Mouse (Mus musculus) right cerebral cortex, adult 2 months (tissue): ENCODE results near the gene Mast1.
A peak's percentile ranks its signal among the peaks of the same experiment; 100 is the strongest.

Experiments
- DNase-seq, 2 experiments: peaks; one replicate each; pipeline ENCODE4 v3.0.0; 2021 to 2022; ENCODE audit warnings: low spot score in 2 of 2

Mast1 gene

DNA sequence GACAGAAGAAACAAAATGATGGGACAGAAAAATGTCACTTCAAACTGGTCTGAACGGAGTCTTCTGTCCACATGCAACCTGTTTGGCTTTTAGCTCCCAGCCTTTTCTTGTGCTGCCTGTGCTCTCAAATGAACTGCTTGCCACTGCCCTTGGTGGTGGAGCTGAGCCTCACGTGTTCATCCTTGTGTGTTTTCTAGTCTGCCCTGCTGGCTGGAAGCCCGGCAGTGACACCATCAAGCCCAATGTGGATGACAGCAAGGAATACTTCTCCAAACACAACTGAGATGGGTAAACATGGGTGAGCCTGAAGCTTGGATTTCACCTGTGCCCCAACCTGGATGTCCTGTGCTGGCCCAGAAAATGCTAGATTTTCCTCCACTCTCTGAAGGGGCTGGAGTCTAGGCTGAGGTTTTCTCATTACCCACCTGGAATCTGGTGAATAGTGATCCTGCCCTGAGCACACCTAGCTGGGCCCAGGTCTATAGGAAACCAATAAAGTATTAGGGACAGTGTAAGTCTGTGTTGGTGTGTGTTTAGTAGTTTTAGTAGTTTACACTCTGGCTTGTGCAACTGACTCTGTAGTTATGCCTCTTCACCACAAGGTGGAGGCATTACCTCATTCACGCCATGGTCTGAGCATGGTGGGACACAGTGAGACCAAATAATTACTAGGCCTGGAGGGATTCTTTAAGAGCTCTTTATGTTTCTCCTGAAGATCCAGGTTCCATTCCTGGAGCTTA is 36.8 kb upstream of the Mast1 start:
- DNase-seq, result no peak

DNA sequence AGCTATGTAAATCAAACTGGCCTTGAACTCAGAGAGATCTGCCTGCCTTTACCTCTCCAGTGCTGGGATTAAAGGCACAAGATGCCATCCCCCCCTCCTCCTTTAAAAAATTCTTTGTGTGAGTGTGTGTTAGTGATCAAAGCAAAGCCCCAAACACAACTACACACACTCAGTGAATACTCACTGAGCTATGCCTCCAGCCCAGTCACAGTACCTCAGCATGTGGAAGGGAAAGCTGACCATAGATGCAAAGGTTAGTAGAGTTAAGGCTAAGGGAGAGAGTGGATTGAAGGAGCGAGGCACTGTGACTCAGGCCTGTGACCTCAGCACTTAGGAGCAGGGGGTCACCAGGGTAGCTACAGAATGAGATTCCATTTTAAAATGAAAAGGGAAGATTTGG is 35.9 kb upstream of the Mast1 start:
- no peak for DNase-seq

DNA sequence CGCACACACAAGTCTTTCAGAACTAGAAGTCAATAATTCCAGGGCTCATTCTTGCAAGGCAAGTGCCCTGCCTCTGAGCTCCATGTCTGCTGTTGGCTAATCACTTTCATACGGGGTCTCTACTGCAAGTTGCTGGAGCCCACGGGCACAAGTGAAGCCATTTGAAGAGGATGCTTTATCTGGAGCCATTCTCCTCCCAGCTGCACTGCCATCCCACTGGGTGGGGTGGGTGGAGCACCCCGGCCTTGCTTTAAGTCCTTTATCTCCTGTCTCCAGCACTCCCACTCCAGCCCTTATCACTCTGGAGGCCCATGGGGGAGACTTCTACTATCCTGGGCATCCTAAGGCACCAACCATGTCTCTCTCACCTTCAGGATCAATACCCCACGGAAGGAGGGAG is 33.8 kb upstream of the Mast1 start:
- DNase-seq, result no peak

DNA sequence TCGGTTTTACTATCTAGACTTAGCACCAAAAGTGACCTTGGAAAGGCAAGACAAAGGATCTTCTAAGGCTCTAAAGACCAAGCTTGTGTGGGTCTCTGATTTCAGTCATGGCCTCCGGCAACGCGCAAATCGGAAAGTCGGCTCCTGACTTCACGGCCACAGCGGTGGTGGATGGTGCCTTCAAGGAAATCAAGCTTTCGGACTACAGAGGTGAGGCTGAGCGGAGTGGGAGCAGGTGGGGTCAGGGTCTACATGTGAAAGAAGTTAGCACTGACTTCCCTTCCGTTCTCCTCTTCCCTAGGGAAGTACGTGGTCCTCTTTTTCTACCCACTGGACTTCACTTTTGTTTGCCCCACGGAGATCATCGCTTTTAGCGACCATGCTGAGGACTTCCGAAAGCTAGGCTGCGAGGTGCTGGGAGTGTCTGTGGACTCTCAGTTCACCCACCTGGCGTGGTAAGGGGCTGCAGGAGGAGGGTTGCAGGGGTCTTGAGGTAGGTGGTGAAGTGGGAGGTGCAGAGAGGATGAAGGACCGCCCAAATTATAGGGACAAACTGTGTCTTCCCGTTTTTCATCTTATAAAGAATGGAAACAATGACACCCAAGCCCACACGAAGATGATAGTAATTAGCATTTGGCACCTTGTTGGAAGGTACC is 33.1 kb upstream of the Mast1 start:
- DNase-seq, result no peak

DNA sequence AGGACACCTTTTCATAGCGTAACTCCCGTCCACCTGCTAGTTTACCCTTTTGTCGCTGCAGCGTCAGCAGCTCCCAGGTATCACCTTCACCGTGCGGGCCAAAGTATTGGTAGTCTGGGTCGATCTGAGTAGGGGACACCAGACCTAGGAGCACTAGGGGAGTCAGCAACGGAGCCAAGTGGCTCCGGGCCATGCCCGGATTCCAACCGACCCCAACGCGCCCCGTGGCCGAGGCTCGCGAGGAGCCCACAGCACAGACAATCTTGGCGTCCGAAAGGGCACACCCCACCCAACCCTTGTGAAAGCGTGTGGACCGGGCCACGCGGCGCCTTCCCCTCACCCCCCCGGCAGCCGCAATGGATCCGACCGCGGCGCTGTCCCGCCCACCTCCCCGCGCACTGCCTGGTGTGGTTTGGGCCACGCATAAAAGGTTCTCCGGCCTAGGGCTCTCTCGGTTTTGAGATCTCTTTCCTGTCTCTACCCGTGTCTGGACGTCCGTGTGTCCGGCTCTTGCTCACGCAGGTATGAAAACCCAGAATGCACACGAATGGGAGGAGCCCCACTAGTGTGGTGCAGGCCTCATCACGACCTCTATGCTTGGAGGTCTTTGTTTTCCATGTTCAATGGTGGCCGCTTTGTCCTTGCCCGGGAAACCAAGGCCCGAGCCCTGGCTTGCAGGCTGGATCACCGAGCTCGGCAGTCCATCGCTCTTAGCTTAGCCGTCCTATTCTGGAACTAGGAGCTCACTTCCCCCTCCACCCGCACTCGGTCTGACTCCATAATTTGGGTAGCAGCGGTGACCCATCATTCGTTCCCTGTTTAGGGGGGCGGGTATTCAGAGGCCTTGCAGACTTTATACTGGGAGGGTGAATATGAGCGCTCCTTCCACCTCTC is 32.3 kb upstream of the Mast1 start, which contains the start of the genes Gm49661, Prdx2 and Rnaseh2a:
Gene Gm49661 (minus strand): TSS at position 193 of the 894 bp plus-strand sequence.
Gene Prdx2 (plus strand): TSS at position 347 of the 894 bp plus-strand sequence.
Gene Rnaseh2a (minus strand): TSS at position 527 of the 894 bp plus-strand sequence.
- peak; percentile 71 to 76 for DNase-seq

DNA sequence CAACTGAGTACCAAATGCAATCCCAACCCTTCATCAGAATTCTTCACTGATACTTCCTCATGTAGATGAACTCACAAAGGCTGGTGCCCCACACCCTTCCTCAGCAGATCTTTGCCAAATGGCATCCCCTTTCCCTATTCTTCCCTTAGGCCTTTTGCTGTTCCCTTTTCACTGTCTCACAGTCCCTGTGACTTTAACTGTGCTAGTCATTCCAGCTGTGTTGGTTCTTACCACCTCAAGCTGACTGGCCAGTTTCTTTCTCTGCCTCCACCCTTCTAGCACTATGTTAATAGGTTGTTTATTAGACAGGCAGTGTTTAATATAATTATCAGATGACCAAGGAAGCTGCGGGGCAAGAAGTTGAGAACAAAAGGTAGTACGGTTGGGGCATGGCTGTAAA is 31.5 kb upstream of the Mast1 start:
- DNase-seq, result no peak

DNA sequence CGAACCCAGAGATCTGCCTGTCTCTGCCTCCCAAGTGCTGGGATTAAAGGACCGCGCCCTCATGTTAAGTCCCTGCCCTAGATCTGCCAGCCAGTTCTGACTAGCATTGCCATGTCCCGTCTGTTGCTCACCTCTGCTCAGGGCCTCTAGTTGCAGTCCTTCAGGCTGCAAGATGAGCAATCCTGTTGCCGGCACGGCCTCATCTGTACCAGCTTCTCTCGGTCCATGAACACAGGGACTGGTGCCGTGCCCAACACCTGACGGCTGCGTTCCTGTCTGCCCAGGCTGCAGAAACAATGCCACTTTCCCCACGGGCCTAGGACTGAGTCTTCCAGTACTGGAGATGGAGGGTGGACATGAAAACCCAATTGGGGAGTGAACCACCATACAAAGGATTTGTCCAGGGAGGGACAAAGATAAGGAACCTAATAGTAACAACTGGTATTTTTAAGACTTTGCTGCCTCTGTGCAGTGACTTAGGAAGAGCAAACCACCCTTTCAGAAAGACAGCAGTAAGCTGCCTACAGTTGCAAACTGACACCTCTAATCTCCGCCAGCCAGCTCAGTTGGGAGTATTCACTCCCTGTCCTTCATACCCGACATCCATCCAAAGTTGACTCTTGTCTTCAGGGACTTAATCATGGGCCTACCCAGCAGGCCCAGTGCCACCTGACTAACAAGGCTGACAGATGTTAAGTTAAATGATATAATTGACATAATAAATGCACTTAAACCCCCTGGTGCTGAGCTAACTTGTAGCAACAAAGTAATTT is 30.6 kb upstream of the Mast1 start:
- no peak for DNase-seq

DNA sequence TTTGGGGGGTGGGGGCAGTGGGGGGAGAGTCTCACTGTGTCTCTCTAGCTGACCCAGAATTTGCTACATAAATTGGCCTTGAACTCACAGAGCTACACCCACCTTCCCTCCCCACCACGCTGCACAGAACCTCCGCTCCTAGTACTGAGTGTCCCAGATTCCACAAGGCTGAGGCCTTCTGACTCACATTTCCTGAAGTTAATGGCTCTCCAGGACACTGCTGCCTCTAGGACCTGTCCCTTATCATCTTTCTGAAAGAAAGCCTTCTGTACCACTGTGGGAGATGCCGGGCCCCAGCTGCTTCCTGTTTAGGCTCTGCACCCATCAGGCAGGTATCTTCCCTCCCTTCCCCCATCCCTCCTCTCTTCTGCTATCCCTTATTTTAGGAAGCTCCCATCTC is 29.4 kb upstream of the Mast1 start:
- no peak for DNase-seq

DNA sequence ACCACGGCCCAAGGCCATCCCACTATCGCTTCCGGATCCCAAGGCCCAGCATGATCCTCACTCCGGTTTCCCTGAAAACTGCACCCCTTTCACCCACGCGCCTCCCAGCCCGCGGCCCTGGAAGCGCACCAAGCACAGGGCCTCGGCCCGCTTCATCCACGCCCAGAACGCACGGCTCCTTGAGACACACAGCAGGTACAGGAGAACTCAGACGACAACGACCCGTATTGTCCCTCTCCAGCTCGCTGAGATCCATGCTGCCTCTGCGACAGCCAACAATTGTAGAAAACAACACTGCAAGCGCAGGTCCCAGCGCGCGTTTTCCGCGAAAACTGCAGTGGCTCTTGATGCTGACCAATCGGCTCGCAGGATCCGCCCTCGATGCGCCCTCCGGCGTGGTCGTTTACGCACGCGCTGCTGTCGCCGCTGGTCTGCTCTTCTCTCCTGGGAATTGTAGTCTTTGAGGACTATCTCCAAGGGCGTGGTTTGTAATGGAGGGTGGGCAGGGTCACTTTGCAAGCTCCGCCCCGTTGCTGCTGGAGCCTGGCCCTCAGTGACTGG is 28.7 kb upstream of the Mast1 start:
- DNase-seq, result peak; percentile 93 to 94

DNA sequence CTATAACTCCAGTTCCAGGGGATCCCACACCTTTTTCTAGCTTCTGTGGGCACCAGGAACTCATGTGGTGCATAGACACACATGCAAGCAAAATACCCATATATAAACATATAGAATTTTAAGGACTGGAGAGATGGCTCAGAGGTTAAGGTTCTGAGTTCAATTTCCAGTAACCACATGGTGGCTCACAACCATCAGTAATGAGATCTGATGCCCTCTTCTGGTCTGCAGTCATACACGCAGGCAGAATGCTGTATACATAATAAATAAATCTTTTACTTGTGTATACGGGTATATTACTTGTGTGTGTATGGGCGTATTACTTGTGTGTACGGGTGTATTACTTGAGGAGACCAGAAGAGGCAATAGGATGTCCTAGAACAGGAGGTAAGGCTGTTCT is 26.8 kb upstream of the Mast1 start:
- DNase-seq, result no peak

DNA sequence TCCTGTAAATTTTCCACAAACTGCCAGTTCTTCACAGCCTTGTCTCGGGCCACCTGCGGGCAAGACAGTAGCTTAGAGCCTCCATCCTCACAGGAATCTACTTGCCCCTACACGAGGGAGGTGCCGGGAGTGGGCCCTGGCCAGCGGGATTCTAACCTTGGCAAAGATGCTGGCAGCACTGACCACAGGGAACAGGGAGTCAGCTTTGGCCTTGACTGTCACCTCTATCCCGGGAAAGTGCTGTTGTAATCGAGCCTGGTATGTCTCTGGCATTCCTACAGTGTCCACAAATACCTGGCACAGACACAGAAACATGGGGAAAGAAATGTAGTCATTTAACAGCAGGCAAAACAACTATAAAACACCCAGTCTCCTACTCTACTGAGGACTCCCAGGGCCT is 22.7 kb upstream of the Mast1 start:
- DNase-seq, result no peak

DNA sequence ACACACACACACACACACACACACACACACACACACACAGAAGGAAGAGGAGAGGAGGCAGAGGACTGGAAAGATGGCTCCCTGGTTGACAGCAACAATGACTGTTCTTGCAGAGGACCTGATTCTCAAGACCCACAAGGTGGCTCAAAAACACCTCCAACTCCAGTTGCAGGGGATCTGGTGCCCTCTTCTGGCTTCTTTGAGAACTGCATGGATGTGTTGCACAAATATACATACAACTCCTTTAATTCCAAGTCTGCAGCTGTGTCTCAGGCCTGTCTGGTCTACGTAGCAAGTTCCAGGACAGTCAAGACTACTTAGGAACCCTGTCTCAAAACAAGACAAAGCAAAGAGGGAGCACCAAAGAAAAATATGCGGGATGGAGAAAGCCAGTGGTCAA is 19.6 kb upstream of the Mast1 start:
- DNase-seq, result peak; percentile 88 to 89

DNA sequence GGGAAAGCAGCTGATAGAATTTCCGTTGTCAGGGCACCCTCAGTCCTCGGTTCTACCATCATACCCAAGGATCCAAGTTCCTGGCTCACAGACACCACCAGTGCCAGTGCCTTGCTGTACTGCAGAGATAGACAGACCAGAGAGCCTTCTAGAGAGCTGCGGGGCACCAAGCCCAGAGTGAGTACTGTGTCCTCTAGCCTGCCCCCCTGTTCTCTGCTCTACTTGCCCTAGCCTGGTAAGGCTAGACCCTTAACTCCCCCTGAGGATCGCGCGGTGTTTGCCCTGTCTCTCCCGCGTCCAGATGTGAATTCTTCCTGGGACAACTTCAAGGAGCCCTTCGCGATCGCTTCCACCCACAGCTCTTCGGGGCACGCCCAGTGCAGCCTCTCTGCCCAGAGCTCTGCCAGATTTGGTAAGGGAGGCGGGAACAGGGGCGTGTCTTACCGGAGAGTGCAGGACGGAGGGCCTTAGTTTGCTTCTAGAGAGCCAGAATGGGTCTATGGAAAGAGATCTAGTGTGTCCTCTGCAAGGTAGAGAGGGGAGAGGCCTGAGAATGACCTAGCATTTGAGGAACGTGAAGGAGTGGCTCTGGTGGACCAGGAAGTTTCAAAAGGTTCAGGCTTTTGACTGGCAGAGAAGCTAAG is 15.6 kb upstream of the Mast1 start:
- no peak for DNase-seq

DNA sequence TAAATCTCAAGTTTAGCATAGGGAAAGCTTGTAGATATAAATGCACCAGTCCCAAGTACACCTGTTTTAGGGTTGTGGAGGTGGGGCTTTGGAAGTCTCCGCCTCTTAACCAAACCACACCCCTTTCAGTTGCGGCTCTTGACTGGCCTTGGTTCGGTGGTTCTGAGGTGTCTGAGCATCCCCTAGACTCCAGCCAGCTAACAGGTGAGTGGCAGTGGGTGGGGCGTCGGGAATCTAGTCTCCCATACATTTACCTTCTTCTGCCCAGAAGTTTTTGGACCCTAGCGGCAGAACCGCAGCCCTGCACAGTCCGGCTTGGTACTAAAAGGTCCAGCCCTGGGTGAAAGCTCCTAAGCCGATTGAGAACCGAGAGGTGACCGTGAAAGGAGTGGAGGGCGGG is 12.6 kb upstream of the Mast1 start:
- no peak for DNase-seq

DNA sequence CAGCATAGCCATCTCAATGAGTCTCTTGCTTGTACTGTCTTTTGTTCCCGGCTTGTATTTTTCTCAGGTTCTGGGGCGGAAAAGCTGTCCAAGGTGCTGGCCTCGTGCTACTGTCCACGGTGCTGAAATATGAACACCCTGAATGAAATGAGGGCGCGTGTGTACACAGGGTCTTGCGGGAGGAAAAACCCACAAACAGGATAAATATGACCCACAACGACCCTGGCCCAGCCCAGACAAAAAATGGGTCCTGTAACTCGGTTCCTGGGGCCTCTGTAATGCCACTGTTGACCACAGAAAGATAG is 10.0 kb upstream of the Mast1 start:
- DNase-seq, result no peak

DNA sequence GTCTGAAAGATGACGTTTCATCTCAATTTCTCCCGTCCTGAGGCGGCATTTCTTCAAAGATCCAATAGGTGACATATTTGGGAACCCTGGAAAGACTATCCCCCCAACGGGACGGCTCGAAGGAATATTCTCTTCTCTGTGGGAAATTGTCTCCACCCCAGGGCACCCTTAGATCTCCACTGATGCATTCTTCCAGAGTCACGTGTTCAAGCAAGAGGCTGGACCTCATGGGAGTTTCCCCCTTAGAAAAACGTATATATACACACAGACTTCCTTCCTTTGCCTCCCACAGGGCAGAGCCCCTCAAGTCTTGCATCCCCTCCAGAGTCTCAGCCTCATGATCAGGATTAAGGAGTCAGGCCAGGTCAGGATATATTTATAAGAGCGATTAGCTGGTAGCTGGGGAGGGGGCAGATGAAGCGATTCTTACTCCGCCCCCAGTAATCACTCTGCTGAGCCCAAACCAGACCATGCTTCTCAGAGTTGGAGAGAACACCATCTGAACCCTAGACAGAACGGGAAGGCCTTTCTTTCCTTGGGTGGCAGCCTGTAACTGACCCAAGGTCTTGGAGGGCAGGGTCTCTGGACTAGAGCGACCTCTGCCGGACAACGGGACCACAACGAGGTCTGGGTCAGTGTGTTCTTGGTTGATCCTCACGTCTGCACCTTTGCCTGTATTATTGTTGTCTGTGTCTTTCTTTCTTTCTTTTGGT is 9.5 kb upstream of the Mast1 start, which contains the start of gene Rtbdn:
Gene Rtbdn (plus strand): TSS at position 464 of the 713 bp plus-strand sequence.
- no peak for DNase-seq

DNA sequence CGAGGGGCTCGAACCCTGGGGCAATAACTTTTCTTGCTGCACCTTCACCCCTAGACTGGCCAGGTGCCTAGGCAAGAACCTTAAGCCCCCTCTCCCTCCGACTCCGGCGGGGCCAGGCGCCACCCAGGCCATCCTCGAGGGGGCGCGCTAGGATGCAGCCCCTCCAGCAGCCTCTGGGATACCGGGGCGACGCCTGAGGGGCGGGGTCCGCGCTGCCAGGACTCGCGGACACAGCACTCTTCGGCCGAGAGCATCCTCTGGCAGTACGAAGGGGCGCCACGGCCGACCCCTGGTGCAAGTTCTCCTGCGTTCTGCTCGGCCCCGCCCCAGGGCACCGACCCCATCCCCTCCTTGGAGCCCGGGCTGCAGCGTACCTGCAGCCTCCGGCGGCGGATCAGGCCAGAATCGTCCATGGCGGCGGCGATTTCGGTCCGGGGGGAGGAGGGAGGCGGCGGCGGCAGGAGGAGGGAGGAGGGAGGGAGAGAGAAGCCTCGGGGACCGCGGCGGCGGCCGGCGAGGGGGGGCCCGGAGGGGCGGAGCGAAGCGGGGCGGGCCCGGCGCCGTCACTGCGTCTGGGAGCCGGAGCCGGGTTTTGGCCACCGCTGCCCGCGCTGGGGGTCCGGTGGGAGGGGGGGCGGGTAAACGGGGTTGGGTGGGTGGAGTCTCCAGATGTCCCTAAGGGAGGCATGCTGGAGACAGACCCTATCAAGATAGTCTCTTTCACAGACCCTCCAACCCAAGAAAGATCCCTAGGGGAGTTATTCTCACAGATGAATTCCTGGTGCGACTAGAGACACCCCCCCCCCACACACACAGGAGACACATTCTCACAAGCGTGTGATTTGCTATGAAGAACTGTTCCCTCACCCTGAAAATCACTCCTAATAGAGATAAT is 8.7 kb upstream of the Mast1 start:
- no peak for DNase-seq

DNA sequence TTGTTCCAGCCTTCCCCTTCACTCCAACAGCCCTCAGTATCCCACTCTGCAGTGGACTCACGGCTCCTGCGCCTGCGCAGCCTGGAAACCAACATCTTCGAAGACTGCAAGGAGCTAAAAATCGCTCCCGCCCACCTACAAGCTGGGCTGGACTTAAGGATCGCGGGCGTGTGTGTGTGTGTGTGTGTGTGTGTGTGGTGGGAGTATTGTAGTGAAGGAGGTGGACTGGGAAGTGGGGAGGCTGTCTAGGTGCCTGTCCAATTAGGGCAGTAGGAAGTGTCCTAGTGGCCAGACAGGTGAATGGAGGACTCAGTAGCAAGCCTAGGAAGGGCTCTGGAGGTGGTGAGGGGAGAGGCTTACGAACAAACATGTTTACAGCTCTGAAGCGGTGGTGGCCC is 8.1 kb upstream of the Mast1 start:
- DNase-seq, result peak; percentile 84 to 88
